Mouse (Mus musculus) small intestine, adult 2 months (tissue): ENCODE measurements around the gene Myo18a. TPM values are rescaled to one million over a fixed set of nuclear protein-coding genes. Genes with fewer than 3 reads are reported as not detected.

Experiments used
- H3K27ac ChIP-seq: fragments of 200-500 bp; 2 replicates; pipeline ENCODE4 v1.5.1; 2012; ENCODE audit warnings: low read depth, low read length, control low read depth, inconsistent platforms; ENCODE audit not compliant: insufficient read depth
- H3K27me3 ChIP-seq: fragments of 200-500 bp; 2 replicates; pipeline ENCODE4 v1.6.1; 2012; ENCODE audit warnings: mild to moderate bottlenecking, moderate library complexity, low read length, inconsistent platforms; ENCODE audit not compliant: control insufficient read depth, insufficient read depth
- H3K36me3 ChIP-seq: fragments of 200-500 bp; 2 replicates; pipeline ENCODE4 v1.6.1; 2012; ENCODE audit warnings: mild to moderate bottlenecking, low read length, control low read depth, inconsistent platforms; ENCODE audit not compliant: control insufficient read depth, insufficient read depth
- H3K4me1 ChIP-seq: fragments of 200-500 bp; 2 replicates; pipeline ENCODE4 v1.6.1; 2012; ENCODE audit warnings: low read length, inconsistent platforms, mixed read lengths; ENCODE audit not compliant: control insufficient read depth, insufficient read depth, insufficient read length
- H3K4me3 ChIP-seq: fragments of 200-500 bp; 2 replicates; pipeline ENCODE4 v1.5.1; 2012; ENCODE audit warnings: low read depth, mild to moderate bottlenecking, control low read depth, inconsistent platforms, low read length, moderate library complexity
- CTCF ChIP-seq: fragments of 200-500 bp; IDR thresholded peaks from 2 replicates; pipeline ENCODE4 v1.5.1; 2012; ENCODE audit warnings: low read depth, mild to moderate bottlenecking, control low read depth, inconsistent platforms, low read length, moderate library complexity, mixed read lengths; ENCODE audit not compliant: insufficient replicate concordance, insufficient read length; ENCODE audit errors: extremely low read depth
- POLR2A ChIP-seq: fragments of 200-500 bp; IDR thresholded peaks from 2 replicates; pipeline ENCODE4 v1.6.1; 2012; ENCODE audit warnings: low read depth, mild to moderate bottlenecking, control low read depth, inconsistent platforms, low read length, moderate library complexity
- whole genome bisulfite sequencing: fragments of 180-500 bp; shearing (Covaris S2); methylation state at CpG from one replicate; pipeline ENCODE4 v1.1.7; 2018; 5-methylcytosine and 5-hydroxymethylcytosine counted together
- polyA plus RNA-seq: library from polyadenylated mRNA; depleted of rRNA; stranded (reverse); fragments of >200 nt; gene quantifications from 2 replicates; pipeline ENCODE4 v1.2.3, GENCODE M21; 2012

Myo18a gene
- polyA plus RNA-seq, 1 experiment: 149 TPM

DNA sequence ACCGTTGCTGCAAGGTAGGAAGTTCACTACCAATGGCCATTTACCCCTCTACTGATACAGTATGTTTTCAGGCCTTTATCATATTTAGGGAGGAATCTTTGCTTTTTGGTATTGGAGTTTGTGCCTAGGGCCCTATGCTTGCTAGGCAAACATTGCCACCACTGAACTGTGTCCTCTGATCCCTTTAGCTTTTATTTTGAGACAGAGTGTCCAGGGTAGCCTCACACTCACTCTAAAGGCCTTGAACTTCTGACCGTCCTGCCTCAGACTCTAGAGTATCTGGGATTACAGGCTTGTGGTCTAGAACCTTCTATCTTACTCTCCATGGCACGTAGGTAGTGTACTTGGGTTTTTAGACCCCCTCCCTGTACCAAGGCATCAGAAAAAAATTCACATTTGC lies 137.1 kb downstream of the Myo18a start:
- Histone ChIP-seq H3K36me3 (no peaks in the 10 kb centered on the region), H3K4me3 (no peak overlapping the region), H3K4me1 (peaks cover 5% of the 10 kb centered on the region; the same call in 1 of the 2 replicates), H3K27ac (no peak overlapping the region), H3K27me3 (no peaks in the 10 kb centered on the region)
- TF ChIP-seq CTCF: no peak
- no peak for TF ChIP-seq POLR2A
- whole genome bisulfite sequencing: 86% methylated on average over 3 of the region's 3 CpGs

DNA sequence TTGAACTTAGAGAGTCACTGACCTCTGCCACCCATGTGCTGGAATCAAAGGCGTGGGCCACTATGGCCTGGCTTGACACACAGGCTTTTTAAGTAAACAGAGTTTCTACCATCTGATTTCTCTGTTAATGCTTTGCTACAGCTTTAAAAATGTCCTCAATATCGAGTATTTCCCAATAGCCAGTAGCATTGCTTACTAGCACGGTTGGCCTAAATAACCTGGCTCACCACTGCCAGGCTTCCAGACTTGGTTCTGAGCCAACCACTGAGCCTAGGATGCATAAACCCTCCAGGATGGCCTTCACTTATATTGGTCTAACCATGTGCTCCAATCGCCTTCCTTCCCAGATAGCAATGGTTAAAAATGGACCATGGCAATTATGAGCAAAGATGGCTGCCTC lies 137.7 kb downstream of the Myo18a start:
- Histone ChIP-seq H3K4me3 (no peak overlapping the region), H3K27ac (no peak overlapping the region), H3K4me1 (peaks cover under 1% of the 10 kb centered on the region; the same call in 1 of the 2 replicates), H3K27me3 (no peaks in the 10 kb centered on the region), H3K36me3 (no peaks in the 10 kb centered on the region)
- TF ChIP-seq CTCF: no peak
- no peak for TF ChIP-seq POLR2A
- 73% methylated on average over 4 of the region's 4 CpGs for WGBS

GRCm38 (mm10) chr11:77901366-77901765 lies 138.3 kb downstream of the Myo18a start:
- TF ChIP-seq POLR2A: no peak
- TF ChIP-seq CTCF: no peak

DNA sequence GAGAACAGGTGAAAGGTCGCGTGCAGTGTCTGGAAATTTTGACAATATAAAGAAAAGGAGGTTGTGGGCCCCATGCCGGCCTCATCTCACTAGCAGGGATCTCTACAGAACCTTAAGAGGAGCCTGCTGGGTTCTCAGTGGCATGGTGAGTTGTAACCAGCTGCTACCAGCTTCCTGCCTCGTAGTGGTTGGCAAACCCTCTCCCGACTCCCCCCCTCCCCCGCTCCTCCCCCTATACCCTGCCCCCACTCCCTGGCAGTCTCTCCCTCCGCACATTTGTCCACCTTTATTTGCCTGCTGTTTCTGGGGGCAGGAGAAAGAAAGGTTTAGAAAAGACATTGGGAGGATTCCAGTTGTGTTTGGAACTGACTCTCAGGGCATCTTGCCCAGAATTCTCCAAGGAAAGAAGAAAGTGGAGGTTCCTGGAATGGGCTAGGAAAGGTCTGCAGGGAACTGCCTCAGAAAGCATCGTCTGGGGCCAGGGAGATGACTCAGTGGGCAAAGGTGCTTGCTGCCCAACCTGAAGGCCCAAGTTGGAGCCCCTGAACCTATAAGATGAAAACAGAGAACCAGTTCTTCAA lies 138.8 kb downstream of the Myo18a start:
- H3K4me1 ChIP-seq: no peaks in the 10 kb centered on the region
- WGBS: 64% methylated on average over 8 of the region's 8 CpGs
- H3K36me3 ChIP-seq: no peaks in the 10 kb centered on the region
- no peak overlapping the region for H3K4me3 ChIP-seq
- no peak overlapping the region for H3K27ac ChIP-seq
- TF ChIP-seq POLR2A (no peak), CTCF (no peak)
- H3K27me3 ChIP-seq: no peaks in the 10 kb centered on the region; the same call in 1 of the 2 replicates

More at GRCm38 (mm10) chr11:77901366-77901765, 138.3 kb downstream of the Myo18a start:
- Histone ChIP-seq H3K27me3 (no peaks in the 10 kb centered on the region), H3K36me3 (no peaks in the 10 kb centered on the region), H3K27ac (no peak overlapping the region), H3K4me1 (no peaks in the 10 kb centered on the region), H3K4me3 (no peak overlapping the region)
- 77% methylated on average over 5 of the region's 5 CpGs for WGBS

- no peak overlapping the region for H3K4me3 ChIP-seq
- H3K36me3 ChIP-seq: no peaks in the 10 kb centered on the region
- WGBS: 50% methylated on average over 3 of the region's 3 CpGs
- no peak overlapping the region for H3K27ac ChIP-seq
- H3K4me1 ChIP-seq: no peaks in the 10 kb centered on the region
- no peak for TF ChIP-seq POLR2A
- no peak for TF ChIP-seq CTCF
- H3K27me3 ChIP-seq: no peaks in the 10 kb centered on the region; the same call in 1 of the 2 replicates
Observed at GRCm38 (mm10) chr11:77903761-77904160, 140.7 kb downstream of the Myo18a start.

- H3K27ac ChIP-seq: no peak overlapping the region
- WGBS: 75% methylated on average over 1 of the region's 1 CpGs
- no peaks in the 10 kb centered on the region; the same call in 1 of the 2 replicates for H3K27me3 ChIP-seq
- H3K4me3 ChIP-seq: no peak overlapping the region
- no peaks in the 10 kb centered on the region for H3K36me3 ChIP-seq
- TF ChIP-seq CTCF: no peak
- TF ChIP-seq POLR2A: no peak
- no peaks in the 10 kb centered on the region for H3K4me1 ChIP-seq
Observed at GRCm38 (mm10) chr11:77904707-77905106, 141.7 kb downstream of the Myo18a start.

DNA sequence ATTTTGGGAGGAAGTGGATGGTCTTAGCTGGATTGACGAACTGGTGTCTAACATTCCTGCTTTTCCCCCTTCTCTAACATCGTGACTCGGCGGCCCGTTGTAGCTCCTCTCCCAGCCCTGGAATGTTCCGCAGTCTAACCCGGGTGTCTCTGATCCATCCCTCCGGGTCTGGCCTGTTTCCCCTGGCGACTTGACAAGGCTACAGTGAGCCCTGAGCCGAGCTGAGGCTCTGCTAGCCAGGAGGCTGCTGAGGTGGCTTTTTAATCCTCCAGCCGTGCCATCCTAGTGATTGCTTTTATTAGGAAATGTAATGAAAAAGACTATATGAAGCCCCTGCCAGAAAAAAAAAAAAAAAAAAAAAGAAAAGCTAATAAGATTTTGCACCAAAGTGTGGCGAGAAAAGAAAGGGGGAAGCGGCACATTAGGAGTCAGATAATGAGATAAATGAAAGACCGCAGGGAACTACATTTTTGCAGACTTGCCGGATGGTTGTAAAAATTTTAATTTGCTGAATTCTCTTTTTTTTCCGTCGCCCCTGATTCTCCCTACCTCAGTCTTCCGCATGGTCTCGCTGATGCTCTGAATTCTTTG lies 143.1 kb downstream of the Myo18a start:
- Histone ChIP-seq H3K36me3 (no peaks in the 10 kb centered on the region), H3K4me3 (no peak overlapping the region), H3K27me3 (no peaks in the 10 kb centered on the region; the same call in 1 of the 2 replicates), H3K27ac (no peak overlapping the region), H3K4me1 (no peaks in the 10 kb centered on the region)
- no peak for TF ChIP-seq POLR2A
- TF ChIP-seq CTCF: no peak
- 53% methylated on average over 19 of the region's 19 CpGs for WGBS
